Comparison of ENCODE assay signal across 24 mouse cellular contexts in genomic region chr13:95098931-95099720, GRCm38 (mm10).
DNase-seq lines count a peak whose midpoint lies in the region; ATAC-seq and TF ChIP-seq lines count a peak whose summit lies in the region.
"Had no signal": no experiment of that assay in that cellular context is flagged by ENCODE, and none has a peak within 500 bp of the region (broad histone marks: within the 10 kb centered on the region; RNA-seq: fewer than 3 reads in every experiment).

No protein-coding gene starts in this region.

- no peak overlapping the region for H3K4me3 ChIP-seq in lung, postnatal 0 days (ENCODE audit: low read depth, low read length)
- H3K4me3 ChIP-seq in stomach, embryonic 16.5 days (replicated peaks; ENCODE audit: low read length) = no peak overlapping the region
- H3K4me3 ChIP-seq in liver, embryonic 11.5 days (ENCODE audit: low read depth, low read length) = no peak overlapping the region
- H3K4me3 ChIP-seq: embryonic facial prominence, embryonic 13.5 days; erythroblast, embryonic 14.5 days; forebrain, embryonic 12.5 days; heart, embryonic 10.5 days; intestine, embryonic 15.5 days; kidney, embryonic 15.5 days; limb, embryonic 10.5 days; midbrain, embryonic 10.5 days; neural tube, embryonic 15.5 days had no signal

- H3K27ac ChIP-seq in lung, postnatal 0 days (ENCODE audit: low read length) = no peak overlapping the region
- H3K27ac ChIP-seq in stomach, embryonic 16.5 days (ENCODE audit: low read length) = peak overlapping the region; percentile 18; the same call in 1 of the 2 replicates
- no peak overlapping the region for H3K27ac ChIP-seq in liver, embryonic 11.5 days (ENCODE audit: low read depth, low read length)
- H3K27ac ChIP-seq: embryonic facial prominence, embryonic 13.5 days; forebrain, embryonic 12.5 days; heart, embryonic 10.5 days; intestine, embryonic 15.5 days; kidney, embryonic 15.5 days; limb, embryonic 10.5 days; midbrain, embryonic 10.5 days; neural tube, embryonic 15.5 days had no signal

- no peak for TF ChIP-seq CTCF in lung, postnatal 0 days (IDR thresholded peaks at IDR 0.05)

- no peak overlapping the region for H3K9ac ChIP-seq in lung, postnatal 0 days (replicated peaks; ENCODE audit: low read depth)
- H3K9ac ChIP-seq in stomach, embryonic 16.5 days (ENCODE audit: low read length) = no peak overlapping the region
- H3K9ac ChIP-seq in liver, embryonic 11.5 days (ENCODE audit: low read depth, low read length) = no peak overlapping the region
- H3K9ac ChIP-seq: embryonic facial prominence, embryonic 13.5 days; forebrain, embryonic 12.5 days; intestine, embryonic 15.5 days; kidney, embryonic 15.5 days; neural tube, embryonic 15.5 days had no signal

- H3K27me3 ChIP-seq in lung, postnatal 0 days (replicated peaks; ENCODE audit: insufficient read depth, low read length) = no peaks in the 10 kb centered on the region
- H3K27me3 ChIP-seq in stomach, embryonic 16.5 days (ENCODE audit: control insufficient read depth, insufficient read depth, low read length) = no peaks in the 10 kb centered on the region
- H3K27me3 ChIP-seq in liver, embryonic 11.5 days (replicated peaks; ENCODE audit: control insufficient read depth, insufficient read depth, low read length) = 0 out of 2 replicates have a peak, but pooled peaks cover 2% of the 10 kb centered on the region
- H3K27me3 ChIP-seq: embryonic facial prominence, embryonic 13.5 days; forebrain, embryonic 12.5 days; intestine, embryonic 15.5 days; kidney, embryonic 15.5 days; neural tube, embryonic 15.5 days had no signal

- no peaks in the 10 kb centered on the region for H3K9me3 ChIP-seq in lung, postnatal 0 days (ENCODE audit: low read length)
- H3K9me3 ChIP-seq in stomach, embryonic 16.5 days (replicated peaks; ENCODE audit: control insufficient read depth, low read length) = no peaks in the 10 kb centered on the region
- H3K9me3 ChIP-seq in liver, embryonic 11.5 days (ENCODE audit: control insufficient read depth, low read length) = no peaks in the 10 kb centered on the region
- H3K9me3 ChIP-seq: embryonic facial prominence, embryonic 13.5 days; forebrain, embryonic 12.5 days; heart, embryonic 10.5 days; intestine, embryonic 15.5 days; kidney, embryonic 15.5 days; limb, embryonic 10.5 days; midbrain, embryonic 10.5 days; neural tube, embryonic 15.5 days had no signal

- no peak for TF ChIP-seq EP300 in lung, postnatal 0 days (IDR thresholded peaks at IDR 0.05)

- no peaks in the 10 kb centered on the region; the same call in 1 of the 2 replicates for H3K4me1 ChIP-seq in lung, postnatal 0 days (ENCODE audit: insufficient read depth, low read depth, low read length)
- H3K4me1 ChIP-seq in stomach, embryonic 16.5 days (ENCODE audit: control insufficient read depth, insufficient read depth, low read length) = 0 out of 2 replicates have a peak, but pooled peaks cover 5% of the 10 kb centered on the region
- no peaks in the 10 kb centered on the region for H3K4me1 ChIP-seq in liver, embryonic 11.5 days (replicated peaks; ENCODE audit: control insufficient read depth, insufficient read depth, low read length)
- H3K4me1 ChIP-seq: forebrain, embryonic 12.5 days; kidney, embryonic 15.5 days; midbrain, embryonic 10.5 days had no signal

- 57% methylated on average over 8 of the region's 8 CpGs for WGBS in lung, postnatal 0 days
- WGBS in stomach, embryonic 16.5 days = 47% methylated on average over 8 of the region's 8 CpGs
- WGBS in liver, embryonic 11.5 days = 63% methylated on average over 8 of the region's 8 CpGs

- ATAC-seq in lung, postnatal 0 days = 0 out of 2 replicates have a peak, but pooled peaks have one; percentile 41
- no peak for ATAC-seq in stomach, embryonic 16.5 days (ENCODE audit: insufficient read depth, low FRiP score)
- ATAC-seq in liver, embryonic 11.5 days (replicated peaks; ENCODE audit: low FRiP score) = no peak
- ATAC-seq: activated CD4-positive, CD25-positive, alpha-beta regulatory T cell, adult 4 months; hindbrain, embryonic 16.5 days; intestine, embryonic 15.5 days had no signal

- H3K4me2 ChIP-seq in lung, postnatal 0 days (replicated peaks; ENCODE audit: low read depth, low read length) = no peak overlapping the region
- H3K4me2 ChIP-seq in stomach, embryonic 16.5 days (ENCODE audit: low read depth, low read length) = no peak overlapping the region
- no peak overlapping the region for H3K4me2 ChIP-seq in liver, embryonic 11.5 days
- H3K4me2 ChIP-seq: embryonic facial prominence, embryonic 13.5 days; forebrain, embryonic 12.5 days; intestine, embryonic 15.5 days; kidney, embryonic 15.5 days; neural tube, embryonic 15.5 days had no signal

- no peaks in the 10 kb centered on the region for H3K36me3 ChIP-seq in lung, postnatal 0 days (ENCODE audit: insufficient read depth, low read length)
- H3K36me3 ChIP-seq in stomach, embryonic 16.5 days (ENCODE audit: control insufficient read depth, insufficient read depth, low read length) = no peaks in the 10 kb centered on the region
- no peaks in the 10 kb centered on the region for H3K36me3 ChIP-seq in liver, embryonic 11.5 days (ENCODE audit: control insufficient read depth, insufficient read depth, low read length)
- H3K36me3 ChIP-seq: embryonic facial prominence, embryonic 13.5 days; forebrain, embryonic 12.5 days; heart, embryonic 10.5 days; intestine, embryonic 15.5 days; kidney, embryonic 15.5 days; limb, embryonic 10.5 days; midbrain, embryonic 10.5 days; neural tube, embryonic 15.5 days had no signal

- no peak for DNase-seq in lung, postnatal 0 days (ENCODE audit: low spot score)
- DNase-seq in lung, adult 18-20 months = no peak
- peak; percentile 72 for DNase-seq in adrenal gland, adult 8-10 months
- DNase-seq in adrenal gland, postnatal 25 days = peak; percentile 24
- no peak for DNase-seq in liver, embryonic 11.5 days (ENCODE audit: low spot score)
- DNase-seq in cerebellum, adult 11 months = no peak
- DNase-seq: cerebellum, adult 8-10 months; kidney, postnatal 4 days; liver; lung, postnatal 10 days; spleen, adult 18-20 months; thymus, postnatal 25 days had no signal

Comparison
In these comparisons a context has a peak if more than half of its experiments do, and no peak if none do; other contexts are left out.
1. DNase-seq: peak in adrenal gland, adult 8-10 months (single experiment) and adrenal gland, postnatal 25 days (single experiment); none in lung, postnatal 0 days (single experiment), lung, adult 18-20 months (0 of 2), liver, embryonic 11.5 days (single experiment) and cerebellum, adult 11 months (single experiment).